Mouse (Mus musculus): Measurements from ENCODE around the gene Dus3l. TPM values are rescaled to one million over a fixed set of nuclear protein-coding genes. Genes with fewer than 3 reads are reported as not detected.

Dus3l gene
- polyA plus RNA-seq, 1 experiment from 2014 or later, result 46.8 TPM

DNA sequence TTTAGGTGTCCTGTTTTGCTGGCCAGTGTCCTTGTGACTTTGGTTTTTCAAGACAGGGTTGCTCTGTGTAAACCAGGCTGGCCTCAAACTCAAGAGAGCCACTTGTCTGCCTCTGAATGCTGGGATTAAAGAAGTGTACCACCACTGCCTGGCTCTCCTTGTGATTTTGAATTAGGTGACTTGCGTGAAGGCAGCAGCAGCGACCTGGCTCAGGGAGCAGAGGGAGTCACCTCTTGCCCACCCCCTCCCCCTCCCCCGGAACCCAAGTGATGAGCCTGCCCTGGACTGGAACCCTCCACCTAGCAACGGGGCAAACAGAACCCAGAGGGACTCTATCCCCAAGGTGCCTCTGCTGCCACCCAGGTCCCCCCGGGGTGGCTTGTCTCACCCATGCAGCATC lies 5.4 kb downstream of the Dus3l start, which contains the start of gene Prr22:
Prr22 (plus strand) TSS at position 301 of the 400 bp plus-strand sequence.
- H3K9ac ChIP-seq, result no peak within 1 kb of the TSS
- H3K9me3 ChIP-seq (replicated peaks), result no peaks in the 10 kb centered on the region
- no peaks in the 10 kb centered on the region for H3K27me3 ChIP-seq
- H3K4me1 ChIP-seq, result peaks cover 6% of the 10 kb centered on the region
- H3K27ac ChIP-seq, result no peak within 1 kb of the TSS
- peaks cover 47% of the 10 kb centered on the region for H3K36me3 ChIP-seq
- WGBS, result 90% methylated on average over 5 of the region's 5 CpGs
- no peak within 1 kb of the TSS for H3K4me2 ChIP-seq (replicated peaks)
- no peak for ATAC-seq (ENCODE audit: low FRiP score)
- no peak within 1 kb of the TSS for H3K4me3 ChIP-seq

DNA sequence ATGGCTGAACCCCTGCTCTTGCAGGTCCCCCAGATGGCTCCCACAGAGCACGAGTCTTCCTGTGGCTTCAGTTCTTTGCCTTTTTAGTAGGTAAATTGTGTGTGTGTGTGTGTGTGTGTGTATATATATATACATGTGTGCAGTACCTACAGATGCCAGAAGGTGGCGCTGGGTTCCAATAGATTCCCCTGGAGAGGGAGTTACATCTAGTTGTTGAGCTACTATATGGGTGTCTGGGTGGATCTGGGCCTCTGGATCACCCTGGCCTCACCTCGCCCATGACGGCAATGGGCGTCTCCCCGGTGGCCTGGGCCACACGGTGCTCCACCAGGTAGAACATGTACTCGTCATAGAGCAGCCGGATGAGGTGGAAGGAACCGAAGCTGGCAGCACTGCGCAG lies 13.0 kb downstream of the Dus3l start:
- H3K4me3 ChIP-seq, result no peak overlapping the region
- no peaks in the 10 kb centered on the region for H3K4me1 ChIP-seq
- peaks cover 12% of the 10 kb centered on the region for H3K36me3 ChIP-seq
- H3K4me2 ChIP-seq (replicated peaks), result no peak overlapping the region
- no peaks in the 10 kb centered on the region for H3K27me3 ChIP-seq
- H3K9ac ChIP-seq, result no peak overlapping the region
- WGBS, result 91% methylated on average over 11 of the region's 11 CpGs
- H3K27ac ChIP-seq, result no peak overlapping the region
- peaks cover 6% of the 10 kb centered on the region; the same call in 1 of the 2 replicates for H3K9me3 ChIP-seq (replicated peaks)
- no peak for ATAC-seq (ENCODE audit: low FRiP score)

DNA sequence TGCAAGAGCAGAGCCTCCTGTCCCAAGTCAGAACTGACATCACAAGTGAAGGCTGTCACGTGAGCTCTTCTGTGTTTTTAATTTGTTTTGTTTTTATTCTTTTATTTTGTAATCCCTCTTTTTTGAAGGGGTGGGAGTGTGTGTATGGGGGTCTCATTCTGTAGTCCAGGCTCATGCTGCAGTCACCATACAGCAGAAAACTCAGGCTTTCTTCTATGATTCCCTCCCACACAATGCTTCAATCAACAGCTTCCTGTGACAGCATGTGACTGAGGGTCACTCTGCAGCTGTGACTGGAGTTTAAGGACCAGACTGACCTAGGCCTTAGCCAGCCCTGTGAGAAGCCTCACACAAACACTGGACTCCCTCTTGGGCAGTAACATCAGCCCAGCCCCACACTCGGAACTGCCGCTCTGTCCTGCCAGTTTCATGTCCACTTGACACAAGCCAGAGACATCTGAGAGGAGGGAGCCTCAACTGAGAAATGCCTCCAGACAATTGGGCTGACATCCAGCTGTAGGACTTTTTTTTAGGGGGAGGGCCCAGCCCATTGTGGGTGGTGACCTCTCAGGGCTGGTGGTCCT lies 14.3 kb downstream of the Dus3l start:
- ATAC-seq (ENCODE audit: low FRiP score), result no peak
- Histone ChIP-seq H3K36me3 (peaks cover 12% of the 10 kb centered on the region), H3K4me1 (no peaks in the 10 kb centered on the region), H3K27ac (no peak overlapping the region), H3K27me3 (no peaks in the 10 kb centered on the region), H3K9ac (no peak overlapping the region), H3K4me3 (no peak overlapping the region), H3K9me3 (replicated peaks) (peaks cover 6% of the 10 kb centered on the region; the same call in 1 of the 2 replicates), H3K4me2 (replicated peaks) (no peak overlapping the region)
- WGBS, result 39% methylated on average over 3 of the region's 3 CpGs

DNA sequence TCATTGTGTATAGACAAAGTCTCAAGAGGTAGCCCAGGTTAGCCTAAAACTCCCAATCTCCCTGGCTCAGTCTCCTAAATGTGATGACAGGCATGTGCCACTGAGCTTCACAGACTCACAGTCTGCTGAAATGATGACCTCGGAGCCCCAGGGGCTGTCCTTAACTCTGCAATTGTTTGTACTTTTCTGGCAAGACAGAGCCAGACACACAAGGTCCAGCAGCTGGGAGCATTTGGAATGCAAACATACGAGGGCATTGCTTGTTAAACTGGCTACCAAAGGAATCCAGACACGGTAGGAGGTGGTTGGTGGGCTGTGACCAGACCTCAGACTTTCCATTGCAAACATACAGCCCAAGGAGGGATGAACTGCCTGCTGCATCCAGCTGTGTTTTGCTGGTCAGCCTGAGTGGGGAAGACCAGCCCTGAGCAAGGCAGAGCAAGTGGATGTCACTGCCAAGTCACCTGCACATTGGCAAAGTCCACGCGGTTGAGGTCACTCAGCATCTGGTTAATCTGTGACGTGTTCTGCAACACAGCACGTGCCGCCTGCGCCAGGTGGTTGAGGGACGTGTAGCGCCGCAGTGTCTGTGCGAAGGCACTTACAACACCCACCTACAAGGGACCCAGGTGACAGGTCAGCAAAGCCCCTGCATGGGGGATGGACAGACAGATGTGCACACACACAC lies 15.9 kb downstream of the Dus3l start:
- Histone ChIP-seq H3K9me3 (replicated peaks) (peaks cover 6% of the 10 kb centered on the region; the same call in 1 of the 2 replicates), H3K4me2 (replicated peaks) (no peak overlapping the region), H3K27ac (no peak overlapping the region), H3K36me3 (peaks cover 12% of the 10 kb centered on the region), H3K9ac (no peak overlapping the region), H3K27me3 (no peaks in the 10 kb centered on the region), H3K4me3 (no peak overlapping the region), H3K4me1 (no peaks in the 10 kb centered on the region)
- ATAC-seq (ENCODE audit: low FRiP score), result no peak
- 82% methylated on average over 13 of the region's 13 CpGs for WGBS

DNA sequence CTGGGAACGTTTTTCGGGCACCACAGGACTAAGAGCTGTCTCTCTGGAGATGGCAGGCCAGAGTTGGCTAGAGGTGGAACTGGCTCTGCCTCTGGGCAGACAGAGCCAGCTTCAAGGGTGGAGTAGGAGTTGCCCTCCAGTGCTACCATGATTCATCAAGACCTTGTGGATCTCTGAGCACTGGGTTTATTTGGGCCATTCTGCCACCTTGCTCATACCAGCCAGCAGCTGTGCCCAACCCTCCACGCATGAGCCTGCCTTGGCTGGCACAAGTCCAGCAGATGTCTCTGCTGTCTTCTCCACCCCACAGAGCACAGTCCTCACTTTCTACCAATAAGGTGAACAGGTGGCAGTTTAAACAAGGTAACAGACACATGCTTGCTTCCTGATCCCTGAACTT lies 24.3 kb downstream of the Dus3l start:
- WGBS, result 72% methylated on average over 3 of the region's 3 CpGs
- Histone ChIP-seq H3K36me3 (no peaks in the 10 kb centered on the region), H3K27me3 (no peaks in the 10 kb centered on the region), H3K4me1 (no peaks in the 10 kb centered on the region), H3K9ac (no peak overlapping the region), H3K4me2 (replicated peaks) (no peak overlapping the region), H3K4me3 (no peak overlapping the region), H3K27ac (no peak overlapping the region), H3K9me3 (replicated peaks) (no peaks in the 10 kb centered on the region)
- ATAC-seq (ENCODE audit: low FRiP score), result no peak

DNA sequence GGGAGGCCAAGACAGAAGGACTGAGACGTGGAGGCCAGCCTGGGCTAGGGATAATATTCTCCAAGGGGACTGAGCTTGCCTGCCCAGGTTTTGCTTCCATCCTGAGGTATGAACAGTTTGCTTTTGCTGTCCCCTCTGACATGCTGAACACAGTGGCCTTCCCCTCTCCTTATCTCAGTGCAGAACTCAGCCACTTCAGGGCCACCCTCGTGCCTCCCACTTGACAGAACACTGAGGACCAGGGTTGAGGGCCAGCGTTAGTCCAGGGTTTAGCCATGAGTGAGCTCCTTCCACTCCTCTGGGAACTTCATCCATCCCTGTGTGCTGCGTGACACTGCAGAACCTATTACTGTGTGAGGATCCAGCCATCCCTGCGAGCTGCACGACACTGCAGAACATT lies 24.7 kb downstream of the Dus3l start:
- no peak overlapping the region for H3K9ac ChIP-seq
- no peak overlapping the region for H3K4me3 ChIP-seq
- H3K4me2 ChIP-seq (replicated peaks), result no peak overlapping the region
- H3K27me3 ChIP-seq, result no peaks in the 10 kb centered on the region
- 85% methylated on average over 6 of the region's 6 CpGs for WGBS
- no peak overlapping the region for H3K27ac ChIP-seq
- no peaks in the 10 kb centered on the region for H3K9me3 ChIP-seq (replicated peaks)
- no peak for ATAC-seq (ENCODE audit: low FRiP score)
- no peaks in the 10 kb centered on the region for H3K4me1 ChIP-seq
- no peaks in the 10 kb centered on the region for H3K36me3 ChIP-seq

DNA sequence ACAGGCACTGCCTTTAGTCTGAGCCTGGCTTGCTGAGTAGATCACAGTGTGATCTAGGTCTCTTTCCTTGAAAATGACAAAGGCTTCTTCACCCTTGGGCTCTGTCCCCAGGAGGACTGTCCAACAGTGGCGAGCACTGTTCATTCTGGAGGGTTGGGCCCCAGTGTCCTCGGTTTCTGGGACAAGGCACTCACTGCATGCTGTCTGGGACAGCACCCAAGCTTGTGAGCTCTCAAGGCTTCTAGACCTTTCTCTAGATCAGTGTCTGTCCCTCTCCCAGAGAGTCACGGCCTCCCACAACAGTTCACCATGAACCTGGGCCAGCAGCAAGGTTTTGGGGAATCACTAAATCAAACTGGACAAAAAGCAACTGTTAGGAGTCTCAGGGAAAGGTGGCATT lies 28.0 kb downstream of the Dus3l start:
- WGBS, result 84% methylated on average over 3 of the region's 3 CpGs
- no peaks in the 10 kb centered on the region for H3K36me3 ChIP-seq
- ATAC-seq (ENCODE audit: low FRiP score), result no peak

DNA sequence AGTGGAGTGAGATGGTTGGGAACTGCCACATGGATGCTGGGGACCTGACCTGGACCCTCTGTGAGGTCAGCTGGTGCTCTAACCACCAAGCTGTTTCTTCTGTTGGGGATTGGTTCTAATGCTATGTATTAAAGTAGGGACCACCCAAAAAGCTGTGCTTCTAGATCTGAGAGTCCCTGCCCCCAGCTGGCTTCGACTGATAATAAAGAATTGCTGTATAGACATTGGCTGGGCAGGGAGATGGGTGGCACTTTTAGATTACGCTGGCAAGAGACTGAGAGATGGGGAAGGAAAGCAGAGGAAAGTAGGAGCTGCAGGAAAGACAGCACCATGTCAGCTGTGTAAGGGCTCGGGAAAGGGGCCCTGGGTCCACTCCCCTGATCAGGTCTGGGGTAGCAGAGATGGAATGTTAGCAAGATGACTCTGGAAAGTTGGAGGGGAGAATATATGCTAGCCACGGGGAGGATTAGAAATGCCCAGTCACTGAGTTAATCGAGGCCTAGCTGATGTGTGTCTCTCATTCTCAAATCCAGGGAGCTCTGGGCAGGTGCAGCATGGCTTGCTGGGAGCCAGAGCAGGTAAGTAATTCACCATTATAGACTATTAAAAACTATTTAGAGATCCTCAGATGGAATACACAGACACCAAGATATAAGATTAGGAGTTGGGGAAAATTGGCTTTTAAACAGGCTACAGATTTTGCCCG lies 29.2 kb downstream of the Dus3l start:
- no peaks in the 10 kb centered on the region for H3K4me1 ChIP-seq
- no peaks in the 10 kb centered on the region for H3K9me3 ChIP-seq (replicated peaks)
- H3K27me3 ChIP-seq, result no peaks in the 10 kb centered on the region
- 65% methylated on average over 6 of the region's 6 CpGs for WGBS
- no peak overlapping the region for H3K4me3 ChIP-seq
- no peak for ATAC-seq (ENCODE audit: low FRiP score)
- no peak overlapping the region for H3K27ac ChIP-seq
- no peaks in the 10 kb centered on the region for H3K36me3 ChIP-seq
- no peak overlapping the region for H3K4me2 ChIP-seq (replicated peaks)
- H3K9ac ChIP-seq, result no peak overlapping the region

More for the DNA sequence above, 28.0 kb downstream of the Dus3l start:
- no peak overlapping the region for H3K27ac ChIP-seq
- no peaks in the 10 kb centered on the region for H3K4me1 ChIP-seq
- no peaks in the 10 kb centered on the region for H3K27me3 ChIP-seq
- no peak overlapping the region for H3K4me3 ChIP-seq
- no peak overlapping the region for H3K9ac ChIP-seq
- H3K4me2 ChIP-seq (replicated peaks), result no peak overlapping the region
- H3K9me3 ChIP-seq (replicated peaks), result no peaks in the 10 kb centered on the region

DNA sequence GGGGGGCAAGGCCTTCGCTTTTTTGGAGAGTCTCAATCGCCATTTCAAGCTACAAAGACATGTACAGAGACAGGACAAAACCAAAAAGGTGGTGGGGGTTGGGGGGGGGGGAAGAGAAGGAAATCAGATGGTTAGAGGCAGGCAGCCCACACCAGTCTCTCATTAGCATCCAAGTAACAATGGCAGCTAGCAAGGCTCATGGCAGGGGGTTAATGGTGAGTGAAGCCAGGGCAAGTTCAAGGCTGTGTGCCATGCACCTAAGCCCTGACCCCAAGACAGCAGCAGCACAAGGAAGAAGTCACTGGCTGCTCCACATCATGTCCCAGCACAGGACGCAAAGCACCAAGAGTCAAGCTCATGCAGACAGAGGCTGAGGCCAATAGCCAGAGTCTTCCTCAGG lies 34.7 kb downstream of the Dus3l start:
- 0 out of 2 replicates have a peak, but pooled peaks cover 5% of the 10 kb centered on the region for H3K36me3 ChIP-seq
- H3K27me3 ChIP-seq, result no peaks in the 10 kb centered on the region
- H3K9ac ChIP-seq, result no peak overlapping the region
- no peaks in the 10 kb centered on the region for H3K4me1 ChIP-seq
- H3K9me3 ChIP-seq (replicated peaks), result no peaks in the 10 kb centered on the region
- H3K27ac ChIP-seq, result no peak overlapping the region
- H3K4me3 ChIP-seq, result no peak overlapping the region
- WGBS, result 75% methylated on average over 3 of the region's 3 CpGs
- H3K4me2 ChIP-seq (replicated peaks), result no peak overlapping the region
- no peak for ATAC-seq (ENCODE audit: low FRiP score)

DNA sequence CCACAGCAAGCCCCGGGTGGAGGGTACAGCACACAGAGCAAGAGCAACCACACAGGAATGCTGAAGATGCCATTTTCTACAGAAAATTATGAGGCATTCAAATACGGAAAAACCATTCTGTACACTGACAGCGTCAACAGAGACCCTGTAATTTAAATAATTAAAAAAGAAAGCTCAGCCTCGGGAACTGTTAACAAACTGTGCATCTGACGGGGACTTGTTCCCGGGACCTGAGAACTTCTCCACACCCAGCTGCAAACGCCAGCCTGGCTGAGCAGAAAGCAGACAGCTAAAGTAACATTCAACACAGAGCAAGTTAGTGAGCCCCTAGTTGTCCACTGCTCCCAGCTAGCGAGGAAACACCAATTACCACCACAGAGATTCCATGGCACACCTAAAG lies 37.5 kb downstream of the Dus3l start:
- Histone ChIP-seq H3K9me3 (replicated peaks) (no peaks in the 10 kb centered on the region), H3K4me3 (no peak overlapping the region), H3K36me3 (0 out of 2 replicates have a peak, but pooled peaks cover 5% of the 10 kb centered on the region), H3K27me3 (no peaks in the 10 kb centered on the region), H3K4me1 (no peaks in the 10 kb centered on the region), H3K9ac (no peak overlapping the region), H3K4me2 (replicated peaks) (no peak overlapping the region), H3K27ac (no peak overlapping the region)
- no peak for ATAC-seq (ENCODE audit: low FRiP score)
- 85% methylated on average over 8 of the region's 8 CpGs for WGBS

DNA sequence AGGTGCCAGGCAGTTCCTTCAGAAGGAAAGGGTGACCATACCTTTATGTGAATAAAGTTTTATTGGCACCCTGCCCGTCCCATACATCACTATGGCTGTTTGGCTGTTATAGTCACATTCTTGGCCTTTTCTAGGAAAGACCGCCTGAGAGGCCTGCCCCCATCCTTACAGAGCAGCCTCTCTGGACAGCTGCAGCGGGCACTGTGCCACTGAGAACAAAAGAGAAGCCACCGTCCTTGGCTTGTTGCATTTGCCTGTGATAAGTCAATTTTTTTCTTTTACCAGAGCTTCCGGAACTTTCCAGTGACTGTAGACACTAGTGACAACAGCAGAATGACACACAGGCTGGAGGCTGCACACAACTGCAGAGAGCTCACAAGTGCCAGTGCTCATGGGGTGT lies 40.4 kb downstream of the Dus3l start:
- Histone ChIP-seq H3K4me1 (peaks cover 12% of the 10 kb centered on the region), H3K27ac (no peak overlapping the region)
- WGBS, result 74% methylated on average over 5 of the region's 5 CpGs

DNA sequence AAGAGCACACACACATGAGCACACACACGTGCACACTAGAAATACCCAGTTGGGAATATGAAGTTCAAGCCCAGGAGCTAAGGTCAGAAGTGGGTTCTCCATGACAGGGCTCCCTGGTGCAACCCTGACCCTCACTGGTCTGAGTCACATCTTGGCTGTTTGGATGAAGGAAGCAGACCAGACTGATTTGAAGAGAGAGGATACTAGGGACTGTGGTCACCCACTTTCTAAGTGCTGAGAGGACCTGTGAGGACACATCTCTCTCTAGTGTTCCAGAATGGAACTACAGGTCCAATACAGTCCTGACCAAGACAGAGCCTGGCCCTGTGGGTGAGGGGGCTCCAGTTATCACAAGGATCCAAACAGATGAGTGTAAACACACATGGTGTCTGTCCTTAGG lies 41.2 kb downstream of the Dus3l start:
- H3K9ac ChIP-seq, result no peak overlapping the region
- ATAC-seq (ENCODE audit: low FRiP score), result no peak
- no peak overlapping the region for H3K27ac ChIP-seq
- H3K9me3 ChIP-seq (replicated peaks), result no peaks in the 10 kb centered on the region
- H3K36me3 ChIP-seq, result 0 out of 2 replicates have a peak, but pooled peaks cover 4% of the 10 kb centered on the region
- H3K4me1 ChIP-seq, result peaks cover 20% of the 10 kb centered on the region
- no peak overlapping the region for H3K4me2 ChIP-seq (replicated peaks)
- whole genome bisulfite sequencing, result 70% methylated on average over 1 of the region's 1 CpGs
- 0 out of 2 replicates have a peak, but pooled peaks cover 3% of the 10 kb centered on the region for H3K27me3 ChIP-seq
- no peak overlapping the region for H3K4me3 ChIP-seq

More for the DNA sequence above, 40.4 kb downstream of the Dus3l start:
- Histone ChIP-seq H3K4me2 (replicated peaks) (no peak overlapping the region), H3K9me3 (replicated peaks) (no peaks in the 10 kb centered on the region), H3K27me3 (0 out of 2 replicates have a peak, but pooled peaks cover 3% of the 10 kb centered on the region), H3K9ac (no peak overlapping the region; the same call in 1 of the 2 replicates), H3K36me3 (0 out of 2 replicates have a peak, but pooled peaks cover 5% of the 10 kb centered on the region), H3K4me3 (no peak overlapping the region)
- no peak for ATAC-seq (ENCODE audit: low FRiP score)

Measured in hindbrain, embryonic 12.5 days (tissue).